Mouse (Mus musculus) frontal cortex, postnatal 36 days (tissue): Measurements from ENCODE around the gene Vars2.
A peak's percentile ranks its signal among the peaks of the same experiment; 100 is the strongest.

ENCODE experiments used
- DNase-seq, 2 experiments: peaks; one replicate each; pipeline ENCODE4 v3.0.0; 2022; ENCODE audit warnings: low spot score in 2 of 2

The Vars2 gene

DNA sequence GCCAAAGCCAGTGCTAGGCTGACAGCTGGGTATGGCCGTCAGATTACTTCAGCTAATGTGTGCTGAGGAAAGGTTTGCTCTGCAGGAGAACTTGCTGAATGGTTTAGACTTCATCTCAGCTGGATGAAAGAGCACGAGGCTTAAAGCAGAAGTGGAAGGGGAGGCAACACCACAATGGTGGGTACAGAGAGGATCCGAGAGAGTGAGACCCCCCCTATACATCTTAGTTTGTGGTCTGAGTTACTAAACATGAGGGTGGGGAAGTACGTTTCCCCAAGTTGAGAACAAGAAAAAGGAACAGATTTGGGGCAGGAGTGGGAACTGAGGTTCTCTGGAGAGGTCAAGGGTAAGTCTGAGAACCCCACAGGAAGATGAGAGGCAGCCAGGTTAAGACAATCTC, 25.0 kb upstream of the Vars2 start:
- no peak for DNase-seq

DNA sequence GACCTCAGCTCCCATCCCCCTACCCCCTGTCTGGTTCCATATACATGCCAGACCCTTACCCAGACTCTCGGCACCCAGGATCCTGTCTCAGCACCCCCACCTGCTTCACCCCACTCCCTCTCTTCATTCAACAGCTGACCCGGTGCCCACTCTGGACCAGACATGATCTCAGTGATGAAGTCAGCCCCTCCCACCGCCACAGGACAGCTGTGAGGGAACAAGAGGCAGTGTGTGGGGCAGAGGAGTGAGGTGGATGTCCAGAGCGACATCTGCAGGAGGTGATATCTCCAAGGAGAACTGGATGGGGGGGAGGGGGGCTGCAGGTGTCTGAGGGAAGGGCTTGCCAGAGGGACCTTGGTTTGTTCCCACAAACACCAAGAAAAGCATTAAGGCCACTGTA, 24.4 kb upstream of the Vars2 start:
- no peak for DNase-seq

DNA sequence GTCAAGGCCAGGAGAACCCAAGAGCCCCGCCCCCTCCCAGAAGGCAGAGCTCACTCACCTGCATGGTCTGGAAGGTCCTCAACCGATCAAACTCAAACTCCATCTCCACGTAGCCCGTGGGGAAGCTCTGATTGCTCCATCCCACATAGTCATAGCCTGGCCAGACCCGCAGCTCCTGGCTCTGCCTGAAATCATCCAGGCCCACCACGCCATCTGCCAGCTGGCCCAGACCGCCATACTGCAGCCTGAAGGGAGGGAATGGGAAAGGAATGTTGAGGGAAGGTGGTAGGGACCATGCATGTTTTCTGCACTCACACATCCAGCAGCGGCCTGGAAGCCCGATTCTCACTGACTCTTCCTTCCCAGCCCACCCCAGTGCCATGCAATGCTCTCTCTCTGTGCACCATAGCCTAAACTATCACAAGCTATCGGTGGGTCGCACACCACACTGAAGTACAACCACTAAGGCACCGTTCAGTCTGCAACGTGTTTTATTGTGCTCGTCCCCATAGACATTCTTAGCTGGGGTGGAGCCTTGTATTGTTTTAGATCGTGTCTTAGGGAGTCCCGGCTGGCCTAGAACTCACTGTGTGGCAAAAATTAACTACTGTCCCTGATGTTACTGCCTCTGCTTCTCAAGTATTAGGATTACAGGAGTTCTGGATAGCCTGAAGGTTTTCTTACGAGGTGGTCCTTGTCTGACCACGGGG, 22.7 kb upstream of the Vars2 start:
- no peak for DNase-seq

DNA sequence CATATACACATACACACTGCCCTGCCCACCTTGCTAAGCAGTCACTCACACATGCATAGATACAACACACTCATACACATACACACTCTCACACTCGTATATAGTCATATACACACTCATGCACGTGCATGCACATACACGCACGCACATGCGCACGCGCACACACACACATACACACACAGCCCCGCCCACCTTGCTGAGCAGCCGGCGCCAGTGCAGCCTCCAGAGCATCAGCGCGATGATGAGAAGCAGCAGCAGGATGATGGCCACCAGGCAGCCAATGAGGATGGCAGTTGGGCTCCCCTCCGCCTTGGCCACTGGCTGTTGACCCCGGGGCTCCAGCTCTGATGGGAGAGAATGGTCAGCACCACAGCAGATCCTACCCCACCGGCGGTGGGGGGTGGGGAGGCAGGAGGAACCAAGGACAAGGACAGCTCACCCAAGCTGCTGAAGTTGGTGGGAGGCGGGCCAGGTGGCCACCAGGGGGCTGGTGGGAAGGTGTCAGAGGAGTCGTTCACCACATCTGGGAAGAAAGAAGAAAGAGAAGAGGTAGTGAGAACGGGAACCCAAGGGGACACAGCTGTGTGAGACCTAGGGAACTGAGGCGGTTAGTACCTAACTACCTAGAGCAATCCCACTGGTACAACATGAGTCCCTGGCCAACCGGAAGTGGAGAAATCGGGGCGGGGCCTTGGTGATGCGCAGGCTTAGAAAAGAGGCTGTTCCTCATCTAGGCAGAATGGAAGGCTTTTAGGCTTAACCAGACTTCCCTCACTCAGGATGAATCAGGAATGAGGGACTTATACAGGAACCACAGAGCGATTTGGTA, 21.2 kb upstream of the Vars2 start:
- no peak for DNase-seq

DNA sequence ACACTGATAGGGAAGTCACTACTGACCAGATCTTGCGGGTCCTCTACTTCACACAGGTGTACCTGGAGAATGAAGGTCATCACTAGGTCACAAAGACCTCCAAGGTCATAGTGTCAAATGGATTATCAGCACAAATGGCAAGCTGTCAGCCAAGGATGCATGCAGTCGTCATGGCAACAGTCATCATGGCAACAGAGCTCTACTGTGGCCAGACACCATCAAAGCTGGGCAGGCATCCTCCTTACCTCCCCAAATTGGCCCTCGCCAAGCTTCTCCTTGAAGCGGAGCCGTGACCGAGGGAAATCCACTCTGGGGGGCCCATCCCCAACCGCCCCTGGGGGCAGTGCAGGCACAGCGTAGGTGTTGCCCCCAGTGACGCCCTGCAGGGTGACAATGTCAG, 17.7 kb upstream of the Vars2 start:
- DNase-seq = no peak

DNA sequence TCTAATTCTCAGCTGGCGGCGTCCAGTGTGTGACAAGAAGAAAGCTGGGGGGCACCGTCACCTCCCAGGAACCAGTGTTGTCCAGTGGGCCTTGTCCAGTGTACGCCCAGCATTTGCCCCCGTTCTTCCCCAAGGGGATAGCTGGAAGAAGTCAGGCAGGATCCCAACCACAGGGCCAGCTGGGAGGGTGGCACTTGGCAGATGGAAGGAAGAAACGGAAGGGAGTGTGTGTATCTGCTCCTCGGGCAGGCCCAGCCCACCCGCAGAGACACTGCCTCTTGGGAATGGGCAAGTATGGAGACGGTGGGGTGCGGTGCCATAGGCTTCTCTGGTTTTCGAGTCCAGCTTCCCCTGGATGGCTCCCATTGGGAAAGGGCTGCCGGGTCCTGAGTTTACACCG, 14.6 kb upstream of the Vars2 start:
- DNase-seq = no peak

DNA sequence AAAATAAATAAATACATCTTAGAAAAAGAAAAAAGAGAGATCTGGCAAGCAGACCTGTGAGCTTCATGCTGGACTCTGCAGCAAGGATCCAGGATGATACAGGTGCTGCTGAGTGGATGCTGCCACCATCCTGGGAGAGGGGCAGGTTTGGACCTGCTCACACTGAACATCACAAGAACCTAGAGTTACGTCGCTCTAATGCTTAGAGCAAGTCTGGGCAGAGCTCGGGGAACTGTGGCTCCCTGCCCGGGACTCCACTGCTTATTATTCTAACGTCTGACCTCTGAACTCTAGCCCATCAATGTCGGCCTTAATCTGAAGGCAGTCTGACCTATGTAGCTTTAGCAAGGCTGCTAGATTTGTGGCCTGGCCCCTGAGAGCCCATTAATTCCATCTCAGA, 13.2 kb upstream of the Vars2 start:
- no peak for DNase-seq

DNA sequence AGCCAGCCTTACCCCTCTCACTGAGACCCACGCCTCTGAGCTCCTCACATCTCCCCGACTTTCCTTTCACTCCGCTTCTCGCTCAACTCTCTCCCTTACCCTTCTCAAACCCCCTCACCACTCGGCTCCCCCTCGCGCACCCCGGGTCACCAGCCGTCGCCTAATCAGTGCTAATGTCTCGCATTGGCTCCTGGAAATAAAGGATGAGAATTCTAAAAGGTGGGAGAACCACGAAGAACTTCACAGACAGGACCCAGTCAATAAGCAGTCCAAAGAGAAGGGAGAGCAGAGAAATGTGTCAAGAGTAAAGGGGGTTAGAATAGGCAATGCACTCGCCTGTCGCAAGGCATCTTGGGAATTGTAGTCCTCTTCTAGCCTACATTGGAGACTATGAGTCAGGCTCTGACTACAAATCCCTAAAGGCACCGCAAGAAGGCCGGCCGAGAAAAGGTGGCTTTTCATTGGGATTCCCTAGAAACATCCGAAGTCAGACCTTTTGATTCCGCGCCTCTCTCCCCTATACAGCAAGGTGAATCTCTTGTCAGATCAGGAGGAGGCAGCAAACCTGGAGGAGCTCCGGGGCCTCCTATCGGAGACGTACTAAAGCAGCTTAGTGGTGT, 6.1 kb upstream of the Vars2 start, which contains the start of gene Gtf2h4:
TSS of gene Gtf2h4 (minus strand) at position 324 of the 620 bp plus-strand sequence.
- DNase-seq = peak; percentile 77 to 96

DNA sequence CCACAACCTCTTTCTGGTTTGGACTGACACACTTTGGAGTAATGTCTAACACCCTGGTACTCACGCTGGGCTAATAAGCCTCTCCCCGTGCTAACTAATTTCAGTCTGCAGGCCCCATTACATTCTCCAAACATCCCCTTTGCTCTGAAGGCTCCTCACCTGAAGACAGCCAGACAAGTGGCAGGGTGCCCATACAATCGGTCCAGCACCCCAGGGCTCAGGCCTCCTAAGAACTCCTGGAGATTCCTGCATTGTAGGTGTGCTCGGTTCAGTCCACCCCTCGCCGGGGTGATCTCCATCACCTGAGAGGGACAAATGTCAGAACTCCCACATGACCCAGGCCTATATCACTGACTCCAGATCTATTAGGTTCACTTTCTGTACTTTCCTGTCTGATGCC, 5.1 kb upstream of the Vars2 start:
- no peak for DNase-seq

DNA sequence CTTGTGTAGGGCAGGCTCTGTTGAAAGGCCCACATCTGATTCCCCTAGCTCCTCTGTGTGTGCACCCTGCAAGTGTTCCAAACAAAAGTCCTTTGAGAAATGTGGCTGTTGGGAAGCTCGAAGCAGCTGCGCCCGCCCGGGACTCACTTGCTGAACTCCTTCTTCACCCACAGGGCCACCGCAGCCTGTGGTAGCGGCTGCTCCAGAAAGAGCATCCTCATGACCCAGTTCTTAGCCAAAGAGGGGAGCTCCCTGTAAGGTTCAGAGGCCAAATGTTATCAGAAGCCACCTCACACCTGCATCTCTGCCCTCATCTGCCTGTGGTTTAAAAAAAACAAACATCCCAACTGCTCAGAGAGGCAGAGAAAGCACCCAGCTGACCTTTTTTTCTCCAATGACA, 4.5 kb upstream of the Vars2 start:
- DNase-seq = no peak

DNA sequence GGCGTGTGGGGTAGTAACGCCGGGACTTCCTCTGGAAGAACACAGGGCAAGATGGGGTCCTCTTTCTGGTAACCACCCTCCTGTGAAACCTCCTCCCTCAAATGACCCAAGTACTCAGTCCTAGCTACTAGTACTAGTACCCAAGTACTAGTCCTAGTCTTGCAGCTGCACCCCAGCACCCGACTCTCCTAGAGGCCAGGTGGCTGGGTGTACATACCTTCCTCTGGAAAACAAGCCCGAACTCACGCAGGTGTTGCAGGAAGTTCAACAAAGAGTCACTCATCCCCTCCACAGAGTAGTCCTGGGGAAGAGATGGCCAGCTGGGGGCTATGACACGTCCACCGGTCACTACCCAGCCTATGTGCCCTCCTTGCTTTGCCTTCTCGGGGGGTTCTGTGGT, 2.3 kb upstream of the Vars2 start:
- no peak for DNase-seq

DNA sequence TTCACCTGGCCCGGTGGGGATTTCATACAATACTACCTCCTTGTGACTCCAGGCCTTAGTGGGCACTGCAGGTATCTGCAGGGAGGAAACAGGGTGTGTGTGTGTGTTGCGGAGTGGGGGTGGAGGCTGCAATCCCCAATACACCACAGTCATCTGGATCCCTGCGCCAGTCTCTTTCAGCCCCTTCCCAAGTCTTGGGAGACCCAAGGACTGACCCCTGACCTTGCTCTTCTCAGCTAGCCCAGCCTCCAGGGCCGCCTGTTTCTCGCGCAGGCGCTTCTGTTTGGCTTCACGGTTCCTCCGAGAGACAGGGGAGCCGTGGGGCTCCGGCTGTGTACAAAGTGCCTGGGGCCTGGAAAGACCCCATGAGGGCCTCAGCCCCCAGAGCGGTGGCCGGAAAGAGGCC, 538 bp downstream of the Vars2 start:
- peak in 1 of 2 experiments; percentile 19 for DNase-seq

DNA sequence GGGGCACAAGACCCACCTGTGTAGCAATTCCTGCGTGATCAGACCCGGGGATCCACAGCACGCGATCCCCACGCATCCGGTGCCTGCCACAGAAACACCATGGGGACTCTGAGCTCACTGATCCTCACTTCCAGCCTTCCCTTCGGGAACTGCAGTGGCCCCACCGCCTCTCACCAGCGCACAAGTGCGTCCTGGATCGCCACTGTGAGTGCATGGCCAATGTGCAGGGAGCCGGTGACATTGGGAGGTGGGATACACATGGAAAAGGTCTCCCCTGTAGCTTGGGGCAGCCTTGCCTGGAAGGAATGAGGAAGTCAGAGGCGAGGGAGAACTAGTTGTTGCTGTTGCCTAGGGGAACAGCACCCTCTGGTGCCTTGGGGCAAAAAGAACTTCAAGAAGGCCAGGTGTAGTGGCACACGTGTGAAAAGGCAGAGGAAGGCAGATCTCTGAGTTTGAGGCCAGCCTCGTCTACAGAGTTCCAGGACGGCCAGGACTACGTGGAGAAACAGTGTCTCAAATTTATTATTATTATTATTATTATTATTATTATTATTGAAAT, 1.4 kb downstream of the Vars2 start:
- peak; percentile 28 to 45 for DNase-seq

DNA sequence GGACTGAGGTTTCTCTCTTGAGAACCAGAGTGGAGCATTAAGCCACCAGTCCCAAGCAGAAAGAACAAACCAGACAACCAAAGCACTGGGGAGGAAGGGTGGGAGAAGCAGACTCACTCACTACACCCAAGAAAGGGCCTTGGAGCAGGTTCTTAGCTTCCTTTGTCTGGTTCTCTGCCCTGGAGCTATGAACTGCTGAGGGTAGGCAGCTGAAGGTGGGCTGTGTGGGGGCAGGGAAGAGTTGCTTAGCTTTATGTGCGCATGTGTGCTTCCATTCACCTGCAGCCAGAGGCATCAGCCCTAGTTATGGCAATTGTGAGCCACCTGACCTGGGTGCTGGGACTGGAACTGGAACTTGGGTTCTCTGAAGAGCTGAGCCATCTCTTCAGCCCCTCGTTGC, 14.3 kb downstream of the Vars2 start:
- DNase-seq = no peak

DNA sequence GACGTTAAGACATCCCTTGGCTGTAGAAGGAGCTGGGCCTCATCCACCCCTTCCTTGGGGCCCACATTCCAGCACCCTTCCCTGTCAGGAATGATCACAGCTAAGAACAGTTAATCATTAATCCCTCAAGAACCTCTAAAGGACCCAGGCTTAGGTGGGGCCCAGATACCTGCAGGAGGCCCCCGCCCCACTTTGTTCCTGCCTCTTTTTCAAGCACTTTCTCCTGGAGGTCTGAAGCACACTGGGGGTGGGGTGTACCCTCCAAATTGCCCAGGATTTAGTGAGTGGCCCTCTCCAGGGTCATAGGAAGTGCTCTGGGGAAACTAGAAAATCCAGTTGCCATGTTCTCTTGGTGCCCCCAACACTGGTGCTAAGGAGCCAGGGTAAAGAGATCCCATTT, 18.0 kb downstream of the Vars2 start:
- DNase-seq = no peak

DNA sequence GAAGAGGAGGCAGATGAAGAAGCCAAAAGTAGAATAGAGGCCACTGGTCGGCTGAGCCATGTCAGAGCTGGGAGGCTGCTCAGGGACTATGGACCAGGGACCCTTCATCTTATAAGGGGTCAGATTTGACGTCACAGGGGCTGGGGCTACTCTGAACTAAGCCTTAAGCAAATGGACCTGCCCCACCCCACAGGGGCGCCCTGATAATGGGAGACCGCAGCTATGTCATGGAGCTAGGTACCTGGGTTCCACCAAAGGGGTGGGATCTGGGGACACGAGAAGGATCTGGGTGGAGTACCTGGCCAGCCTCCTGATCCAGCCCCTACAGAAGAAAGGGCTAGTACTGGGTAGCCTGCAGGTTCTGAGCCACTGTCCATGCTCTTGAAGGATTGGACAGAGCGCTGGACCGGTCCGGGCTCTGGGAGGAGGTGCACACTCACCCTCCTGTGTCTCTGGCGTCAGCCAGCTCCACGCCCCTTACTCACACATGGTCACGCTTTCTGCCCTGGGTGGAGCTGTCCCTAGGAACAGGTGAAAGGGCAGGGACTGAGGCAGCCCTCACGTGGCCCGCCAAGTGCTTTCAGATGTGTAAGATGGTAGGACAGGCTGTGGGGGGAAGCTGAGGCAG, 23.7 kb downstream of the Vars2 start, which contains the start of gene Mucl3:
TSS of gene Mucl3 (minus strand) at position 87 of the 628 bp plus-strand sequence.
- no peak for DNase-seq

DNA sequence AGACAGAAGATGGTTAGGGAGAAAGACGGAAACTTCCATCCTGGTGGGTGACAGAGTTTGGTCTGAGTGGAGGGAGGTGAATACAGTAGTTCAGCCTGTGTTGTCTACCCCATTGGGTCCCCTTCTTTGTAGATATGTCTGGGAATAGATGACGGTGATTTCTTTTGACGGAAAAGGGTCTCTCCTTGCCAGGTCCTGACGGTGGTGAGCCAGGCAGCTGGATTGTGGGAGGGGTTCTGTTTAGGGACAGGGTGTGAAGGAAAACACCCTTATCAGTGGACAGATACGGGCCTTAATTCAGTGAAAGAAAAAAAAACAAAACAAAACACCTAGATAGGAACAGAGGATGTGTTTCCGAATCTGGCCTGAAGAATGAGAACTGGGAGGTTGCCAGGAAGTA, 28.0 kb downstream of the Vars2 start:
- no peak for DNase-seq

DNA sequence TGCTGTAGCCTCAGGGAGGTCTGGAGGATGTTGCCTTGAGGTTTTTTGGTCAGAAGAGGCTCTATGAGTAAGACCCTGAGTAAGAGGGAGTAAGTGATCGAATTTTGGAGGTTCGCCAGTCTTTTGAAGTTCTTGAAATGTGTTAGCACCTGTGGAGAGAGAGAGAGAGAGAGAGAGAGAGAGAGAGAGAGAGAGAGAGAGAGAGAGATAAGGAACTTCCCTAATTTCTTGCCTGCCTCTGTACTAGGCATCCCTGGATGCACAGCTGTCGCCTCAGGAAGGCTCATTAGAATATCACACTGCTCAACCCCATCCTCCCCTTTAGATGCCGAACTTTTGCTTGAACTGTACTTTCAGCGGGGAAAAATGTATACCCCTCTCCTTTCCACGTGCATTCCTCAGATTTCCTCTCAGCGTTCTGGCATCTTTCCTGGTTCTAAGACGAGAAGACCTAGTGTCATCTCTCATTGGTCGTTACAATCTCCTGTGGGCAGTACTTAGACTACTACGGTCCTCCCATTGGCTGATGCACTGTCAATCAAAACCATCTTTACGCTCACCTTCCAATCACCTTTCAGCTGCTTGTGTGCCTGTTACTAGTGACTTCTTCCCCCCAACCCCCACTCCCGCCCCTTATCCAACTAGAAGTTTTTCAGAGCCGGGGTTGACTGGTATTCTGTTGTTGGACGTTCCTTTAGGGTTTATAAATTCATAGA, 28.8 kb downstream of the Vars2 start:
- DNase-seq = peak; percentile 29 to 67

DNA sequence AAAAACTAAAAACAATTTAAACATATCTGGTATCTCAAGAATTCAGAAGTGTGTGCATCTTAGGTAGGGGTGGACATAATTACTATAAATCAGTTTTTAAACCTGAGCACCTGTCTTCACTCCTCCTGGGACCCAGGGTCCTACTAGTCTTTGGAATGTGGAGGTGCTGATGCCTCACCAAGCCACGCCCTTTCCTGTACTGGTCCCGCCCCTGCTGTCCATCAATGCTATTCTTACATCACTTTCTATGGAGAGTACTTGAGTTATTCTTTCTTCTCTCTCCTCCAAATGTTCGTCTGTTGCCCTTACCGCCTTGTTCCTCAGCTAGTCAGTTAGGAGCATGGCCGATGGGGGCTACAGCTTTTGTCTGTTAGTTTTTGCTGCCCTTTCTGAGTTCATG, 31.0 kb downstream of the Vars2 start:
- peak in 1 of 2 experiments; percentile 50 for DNase-seq

DNA sequence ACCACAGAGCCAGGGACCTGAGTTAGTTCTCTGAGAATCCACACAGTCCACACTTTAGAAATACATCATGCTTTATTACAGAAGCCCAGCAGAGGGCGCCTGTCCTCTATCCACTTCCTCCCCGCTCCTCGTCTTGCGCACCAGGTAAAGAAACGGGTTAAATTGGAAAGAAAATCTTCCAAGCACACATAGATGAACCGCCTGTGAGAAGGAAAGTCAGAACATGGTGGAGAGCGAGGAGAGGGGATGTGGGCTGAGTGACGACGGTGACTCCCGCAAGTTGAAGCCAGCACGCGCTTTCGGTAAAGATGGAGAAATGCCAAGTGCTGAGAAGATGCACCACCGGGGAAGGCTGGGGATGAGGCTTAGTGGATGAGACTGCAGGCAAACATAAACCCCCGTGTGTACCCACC, 31.7 kb downstream of the Vars2 start:
- peak; percentile 83 to 90 for DNase-seq

DNA sequence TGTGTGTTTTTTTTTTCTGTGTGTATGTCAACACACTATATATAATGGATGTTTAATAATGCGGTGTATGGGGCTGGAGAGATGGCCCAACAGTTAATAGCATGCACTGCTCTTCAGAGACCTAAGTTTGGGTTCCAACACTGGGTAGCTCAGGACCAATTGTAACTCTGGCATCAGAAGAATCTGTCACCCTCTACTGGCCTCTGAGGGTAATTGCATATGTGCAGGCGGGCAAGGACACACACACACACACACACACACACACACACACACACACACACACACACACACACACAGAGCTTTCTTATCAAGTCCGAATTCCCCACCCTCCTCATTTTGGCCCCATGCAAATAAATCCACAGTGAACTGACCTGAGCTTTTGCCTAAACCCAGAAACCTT, 32.2 kb downstream of the Vars2 start:
- no peak for DNase-seq
